Mouse (Mus musculus) lung, adult 10 weeks (tissue): ENCODE measurements around the gene Alg10b. TPM values are rescaled to one million over a fixed set of nuclear protein-coding genes. Genes with fewer than 3 reads are reported as not detected.

Experiments used
- polyA plus RNA-seq: library from polyadenylated mRNA; stranded (reverse); fragments of 350-450 nt; fragmentation: Illumina TruSeq; extraction: RNeasy Lipid Tissue Mini Kit (QIAGEN cat#74804); gene quantifications from one replicate; pipeline ENCODE4 v1.2.3, GENCODE M21; 2014; ENCODE audit warnings: low read depth, low replicate concordance; ENCODE audit not compliant: insufficient read depth

Alg10b gene
- polyA plus RNA-seq = 9.3 TPM

GRCm38 (mm10) chr15:90223969-90224750 lies at the start of gene Alg10b:
Alg10b (plus strand) TSS chr15:90224311.

